Mouse (Mus musculus): ENCODE data around the gene Tmem170.

GRCm38 (mm10) chr8:111920971-111921370 is 44.4 kb upstream of the Tmem170 start:
- TF ChIP-seq CTCF (IDR thresholded peaks at IDR 0.05; ENCODE audit: low read depth, low read length) (no peak), POLR2A (IDR thresholded peaks at IDR 0.05; ENCODE audit: borderline replicate concordance, low read depth, low read length) (no peak)
